Mouse (Mus musculus) left cerebral cortex, postnatal 4 days (tissue): ENCODE measurements at regions not wholly inside any gene's neighbourhood (a gene's known extent, or its start where the extent isn't known, plus 50 kb on each side); places are given as distances from the start of the nearest gene placed in this dataset.
A peak's percentile ranks its signal among the peaks of the same experiment; 100 is the strongest.

Experiments used
- DNase-seq: peaks from one replicate; pipeline ENCODE4 v3.0.0-alpha.2; 2022
- intact Hi-C: fragments of 180-260 bp; cut with DNase I; formaldehyde crosslinking; loops from one replicate; pipeline ENCODE4 v1.15.1; 2025

GRCm38 (mm10) chr9:112608932-112609331, 373.2 kb upstream of the Arpp21 start:
- intact Hi-C loops: no loop called here
- no peak for DNase-seq

- intact Hi-C loops: no loop called here
- DNase-seq: no peak
These were observed 371.5 kb upstream of the Arpp21 start for GRCm38 (mm10) chr9:112607221-112607620.

- intact Hi-C loops: no loop called here
These were observed 360.0 kb upstream of the Arpp21 start for GRCm38 (mm10) chr9:112595731-112596130.

GRCm38 (mm10) chr9:112590241-112590640, 354.5 kb upstream of the Arpp21 start:
- intact Hi-C loops: no loop called here
- no peak for DNase-seq

More at GRCm38 (mm10) chr9:112595731-112596130, 360.0 kb upstream of the Arpp21 start:
- DNase-seq: no peak

GRCm38 (mm10) chr9:112573316-112573715, 337.6 kb upstream of the Arpp21 start:
- intact Hi-C loops: no loop called here
- peak; percentile 7 for DNase-seq

GRCm38 (mm10) chr9:112561348-112561747, 325.6 kb upstream of the Arpp21 start:
- no peak for DNase-seq
- intact Hi-C loops: no loop called here

- intact Hi-C loops: no loop called here
- DNase-seq: no peak
These were observed 324.5 kb upstream of the Arpp21 start for GRCm38 (mm10) chr9:112560226-112560625.

GRCm38 (mm10) chr9:112537924-112538323, 302.2 kb upstream of the Arpp21 start:
- intact Hi-C loops: no loop called here
- DNase-seq: no peak

GRCm38 (mm10) chr9:112525377-112525776, 289.6 kb upstream of the Arpp21 start:
- intact Hi-C loops: no loop called here

GRCm38 (mm10) chr9:112523251-112523650, 287.5 kb upstream of the Arpp21 start:
- intact Hi-C loops: no loop called here
- no peak for DNase-seq

More at GRCm38 (mm10) chr9:112525377-112525776, 289.6 kb upstream of the Arpp21 start:
- DNase-seq: peak; percentile 10

- intact Hi-C loops: no loop called here
- DNase-seq: no peak
These were observed 275.0 kb upstream of the Arpp21 start for GRCm38 (mm10) chr9:112510716-112511115.

GRCm38 (mm10) chr9:112506871-112507270, 271.1 kb upstream of the Arpp21 start:
- intact Hi-C loops: no loop called here

GRCm38 (mm10) chr9:112498676-112499075, 262.9 kb upstream of the Arpp21 start:
- DNase-seq: no peak
- intact Hi-C loops: no loop called here

More at GRCm38 (mm10) chr9:112506871-112507270, 271.1 kb upstream of the Arpp21 start:
- no peak for DNase-seq

- intact Hi-C loops: no loop called here
- no peak for DNase-seq
These were observed 260.3 kb upstream of the Arpp21 start for GRCm38 (mm10) chr9:112495930-112496527.

GRCm38 (mm10) chr9:112490963-112491362, 255.2 kb upstream of the Arpp21 start:
- DNase-seq: peak; percentile 83

GRCm38 (mm10) chr9:112476644-112477043, 240.9 kb upstream of the Arpp21 start:
- intact Hi-C loops: no loop called here
- no peak for DNase-seq

More at GRCm38 (mm10) chr9:112490963-112491362, 255.2 kb upstream of the Arpp21 start:
- intact Hi-C loops: no loop called here

- intact Hi-C loops: loop anchor here (10.0 kb wide), 1 partner anchor 567 kb away; no protein-coding TSS in a partner anchor
- no peak for DNase-seq
These were observed 221.9 kb upstream of the Arpp21 start for GRCm38 (mm10) chr9:112457594-112457993.

- peak; percentile 94 for DNase-seq
- intact Hi-C loops: loop anchor here (10.0 kb wide), 1 partner anchor 570 kb away; no protein-coding TSS in a partner anchor
These were observed 219.0 kb upstream of the Arpp21 start for GRCm38 (mm10) chr9:112454706-112455105.

GRCm38 (mm10) chr9:112447515-112447914, 211.8 kb upstream of the Arpp21 start:
- intact Hi-C loops: loop anchor here (10.0 kb wide), 1 partner anchor 213 kb away; the partner anchor contains the start of gene Arpp21
- peak; percentile 79 for DNase-seq

GRCm38 (mm10) chr9:112446981-112447380, 211.2 kb upstream of the Arpp21 start:
- intact Hi-C loops: loop anchor here (10.0 kb wide), 1 partner anchor 212 kb away; the partner anchor contains the start of gene Arpp21

GRCm38 (mm10) chr9:112446027-112446352, 210.3 kb upstream of the Arpp21 start:
- intact Hi-C loops: loop anchor here (10.0 kb wide), 1 partner anchor 211 kb away; the partner anchor contains the start of gene Arpp21
- no peak for DNase-seq

More at GRCm38 (mm10) chr9:112446981-112447380, 211.2 kb upstream of the Arpp21 start:
- DNase-seq: no peak
